Mouse (Mus musculus) liver, embryonic 14.5 days (tissue): Measurements from ENCODE around the gene Rpl13.

ENCODE experiments used
- CTCF ChIP-seq: IDR thresholded peaks from 2 replicates; pipeline ENCODE4 v1.5.1; 2016; ENCODE audit warnings: antibody characterized with exemption, low read depth, control low read depth
- EP300 ChIP-seq: IDR thresholded peaks from 2 replicates; pipeline ENCODE4 v1.6.1; 2016; ENCODE audit warnings: antibody characterized with exemption, low read depth

DNA sequence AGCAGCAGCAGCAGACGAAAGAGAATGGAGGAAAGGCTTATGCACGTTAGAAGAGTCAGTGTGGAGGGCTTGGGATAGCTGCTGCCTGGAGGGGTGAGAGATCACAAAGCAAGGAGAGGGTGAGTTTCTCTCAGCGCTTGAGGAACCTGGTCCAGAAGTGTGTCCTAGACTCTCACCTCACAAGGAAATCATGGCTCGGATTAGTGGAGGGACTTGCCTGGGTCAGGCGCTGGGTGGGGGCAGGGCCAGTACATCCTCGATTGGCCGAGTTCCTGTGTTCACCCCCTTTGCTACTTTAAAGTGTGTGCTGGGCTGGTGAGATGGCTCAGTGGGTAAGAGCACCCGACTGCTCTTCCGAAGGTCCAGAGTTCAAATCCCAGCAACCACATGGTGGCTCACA lies 33.7 kb downstream of the Rpl13 start:
- TF ChIP-seq EP300: no peak
- no peak for TF ChIP-seq CTCF
